Mouse (Mus musculus) intestine, embryonic 16.5 days (tissue): ENCODE measurements around the gene Lrrc75a. TPM values are rescaled to one million over a fixed set of nuclear protein-coding genes. Genes with fewer than 3 reads are reported as not detected.

ENCODE experiments used
- ATAC-seq: fragments of 200-750 bp; cut with Nextera tagmentation; 2 replicates; pipeline ENCODE4 v1.8.0; 2017; ENCODE audit warnings: moderate TSS enrichment, moderate library complexity
- H3K27ac ChIP-seq: fragments of 300-500 bp; sonication (generic); 2 replicates; pipeline ENCODE4 v1.5.1; 2014; ENCODE audit warnings: mild to moderate bottlenecking, low read length
- H3K27me3 ChIP-seq: fragments of 300-500 bp; sonication (generic); replicated peaks from 2 replicates; pipeline ENCODE4 v1.6.1; 2014; ENCODE audit warnings: low read length, control low read depth, mixed read lengths; ENCODE audit not compliant: control insufficient read depth, insufficient read depth
- H3K36me3 ChIP-seq: fragments of 300-500 bp; sonication (generic); 2 replicates; pipeline ENCODE4 v1.6.1; 2014; ENCODE audit warnings: low read length, control low read depth; ENCODE audit not compliant: control insufficient read depth, insufficient read depth
- H3K4me1 ChIP-seq: fragments of 300-500 bp; sonication (generic); 2 replicates; pipeline ENCODE4 v1.6.1; 2014; ENCODE audit warnings: low read length, control low read depth, mixed read lengths; ENCODE audit not compliant: control insufficient read depth, insufficient read depth
- H3K4me2 ChIP-seq: fragments of 300-500 bp; sonication (generic); 2 replicates; pipeline ENCODE4 v1.6.1; 2014; ENCODE audit warnings: low read depth, low read length, control low read depth
- H3K4me3 ChIP-seq: fragments of 300-500 bp; sonication (generic); 2 replicates; pipeline ENCODE4 v1.5.1; 2014; ENCODE audit warnings: mild to moderate bottlenecking, low read length
- H3K9ac ChIP-seq: fragments of 300-500 bp; sonication (generic); 2 replicates; pipeline ENCODE4 v1.6.1; 2014; ENCODE audit warnings: low read depth, low read length
- H3K9me3 ChIP-seq: fragments of 300-500 bp; sonication (generic); 2 replicates; pipeline ENCODE4 v1.6.1; 2016; ENCODE audit warnings: low read length, control low read depth; ENCODE audit not compliant: control insufficient read depth
- WGBS: fragments of 180-500 bp; shearing (Covaris S2); extraction: QIAGEN DNeasy Blood & Tissue Kit; methylation state at CpG from one replicate; pipeline ENCODE4 v1.1.7; 2014; 5-methylcytosine and 5-hydroxymethylcytosine counted together
- polyA plus RNA-seq: library from polyadenylated mRNA; unstranded; fragments of >200 nt; fragmentation: Nextera tagmentation; extraction: Ambion mirVana; gene quantifications from 2 replicates; pipeline ENCODE4 v1.2.1, GENCODE M21; 2015

Gene Lrrc75a
- polyA plus RNA-seq, 1 experiment from 2014 or later, result 14.1 TPM

DNA sequence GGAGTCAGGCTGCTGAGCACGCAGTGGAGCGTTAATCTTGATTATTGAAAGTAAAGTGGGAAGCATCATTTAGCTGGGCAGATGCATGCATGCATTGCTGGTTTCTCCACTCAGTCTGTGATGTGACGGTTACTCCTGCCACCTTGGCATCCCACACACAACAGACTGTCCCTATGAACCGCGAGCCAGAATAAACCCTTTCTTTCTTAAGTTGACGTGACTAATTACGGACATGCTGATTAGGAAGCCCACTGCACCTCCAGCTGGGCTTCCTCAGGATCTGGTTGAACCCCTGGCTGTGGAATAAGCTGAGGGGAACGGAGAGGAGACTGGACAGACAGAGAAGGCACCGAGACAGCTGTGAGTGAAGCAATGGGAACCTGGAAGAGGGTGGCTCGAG, 35.7 kb downstream of the Lrrc75a start:
- H3K9me3 ChIP-seq, result no peaks in the 10 kb centered on the region
- 79% methylated on average over 10 of the region's 10 CpGs for WGBS
- H3K9ac ChIP-seq, result no peak overlapping the region
- H3K27me3 ChIP-seq, result no peaks in the 10 kb centered on the region
- H3K4me3 ChIP-seq, result no peak overlapping the region
- H3K36me3 ChIP-seq, result peaks cover 7% of the 10 kb centered on the region; the same call in 1 of the 2 replicates
- no peak overlapping the region for H3K4me2 ChIP-seq
- H3K4me1 ChIP-seq, result peaks cover 11% of the 10 kb centered on the region
- no peak for ATAC-seq
- no peak overlapping the region for H3K27ac ChIP-seq

DNA sequence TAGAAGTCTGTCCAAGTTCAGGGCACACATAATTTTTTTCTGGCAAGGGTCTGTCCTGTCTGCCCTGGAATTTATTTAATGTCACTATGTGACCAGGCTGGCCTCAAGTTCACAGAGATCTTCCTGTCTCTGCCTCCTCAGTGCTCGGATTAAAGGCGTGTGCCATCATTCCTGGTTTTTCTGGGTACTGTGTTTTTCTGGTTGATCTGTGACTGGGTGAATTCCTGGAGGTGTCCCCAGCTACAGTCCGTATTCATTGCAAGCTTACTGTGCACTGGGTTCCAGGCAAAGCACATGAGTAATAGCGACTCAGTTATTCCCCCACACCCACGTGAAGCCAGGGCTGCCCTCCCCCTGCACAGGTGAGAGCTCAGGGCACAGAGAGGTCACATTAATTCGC, 38.0 kb downstream of the Lrrc75a start:
- no peak for ATAC-seq
- peaks cover 6% of the 10 kb centered on the region; the same call in 1 of the 2 replicates for H3K36me3 ChIP-seq
- H3K9me3 ChIP-seq, result no peaks in the 10 kb centered on the region
- peaks cover 14% of the 10 kb centered on the region for H3K4me1 ChIP-seq
- no peak overlapping the region for H3K4me2 ChIP-seq
- no peak overlapping the region for H3K9ac ChIP-seq
- WGBS, result 85% methylated on average over 6 of the region's 6 CpGs
- no peaks in the 10 kb centered on the region for H3K27me3 ChIP-seq
- no peak overlapping the region for H3K27ac ChIP-seq
- no peak overlapping the region for H3K4me3 ChIP-seq

DNA sequence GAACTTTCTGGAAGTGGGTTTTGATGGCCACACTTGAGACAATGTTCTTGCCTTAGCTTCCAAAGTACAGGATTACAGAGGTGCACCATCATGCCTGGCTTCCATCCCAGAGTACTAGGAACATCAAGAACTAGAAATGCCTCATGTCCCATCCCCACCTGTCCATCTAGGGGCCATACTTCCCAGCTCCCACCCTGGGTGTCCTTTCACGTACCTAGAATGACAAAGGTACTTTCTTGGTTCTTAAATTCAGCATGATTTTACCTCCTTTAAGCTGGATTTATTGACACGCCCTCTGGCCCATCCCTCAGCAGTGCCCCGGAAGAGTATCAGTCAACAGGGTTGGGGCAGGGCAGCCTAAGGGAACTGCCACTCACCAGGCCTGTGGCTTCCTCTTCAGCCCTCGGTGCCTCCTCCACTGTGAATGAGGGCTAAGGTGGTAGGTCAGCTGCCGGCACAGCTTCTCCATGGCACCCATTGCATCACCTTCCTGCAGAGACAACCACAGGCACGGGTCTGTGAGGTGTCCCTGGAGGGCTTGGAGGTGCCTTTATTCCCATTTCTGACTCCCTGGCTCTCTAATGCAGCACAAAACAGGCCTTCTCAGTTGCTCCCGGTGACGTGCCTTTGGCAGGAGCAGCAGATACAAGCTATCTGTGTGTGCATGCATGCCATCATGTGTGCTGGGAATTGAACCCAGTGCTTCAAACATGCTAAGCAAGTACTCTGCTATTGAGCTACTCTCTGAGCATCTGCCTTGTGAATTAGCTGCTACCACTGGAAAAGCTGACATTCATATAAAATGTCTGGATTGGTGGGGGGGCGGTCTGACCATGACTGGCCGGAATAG, 39.3 kb downstream of the Lrrc75a start:
- no peak overlapping the region for H3K9ac ChIP-seq
- ATAC-seq, result no peak
- WGBS, result 72% methylated on average over 10 of the region's 10 CpGs
- no peak overlapping the region for H3K4me3 ChIP-seq
- H3K27me3 ChIP-seq, result no peaks in the 10 kb centered on the region
- no peaks in the 10 kb centered on the region for H3K9me3 ChIP-seq
- H3K36me3 ChIP-seq, result peaks cover 13% of the 10 kb centered on the region; the same call in 1 of the 2 replicates
- H3K27ac ChIP-seq, result no peak overlapping the region
- no peak overlapping the region for H3K4me2 ChIP-seq
- H3K4me1 ChIP-seq, result peaks cover 21% of the 10 kb centered on the region

DNA sequence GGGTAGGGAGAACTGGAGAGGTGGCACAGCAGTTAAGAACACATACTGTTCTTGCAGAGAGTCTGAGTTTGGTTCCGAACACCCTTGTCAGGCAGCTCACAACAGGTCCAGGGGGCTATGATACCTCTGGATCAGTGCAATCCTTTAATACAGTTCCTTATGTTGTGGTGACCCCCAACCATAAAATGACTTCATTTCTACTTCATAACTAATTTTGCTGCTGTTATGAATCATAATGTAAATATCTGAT, 40.4 kb downstream of the Lrrc75a start:
- Histone ChIP-seq H3K4me2 (no peak overlapping the region), H3K27me3 (no peaks in the 10 kb centered on the region), H3K4me1 (peaks cover 21% of the 10 kb centered on the region), H3K9ac (no peak overlapping the region), H3K9me3 (no peaks in the 10 kb centered on the region), H3K4me3 (no peak overlapping the region), H3K27ac (no peak overlapping the region), H3K36me3 (peaks cover 16% of the 10 kb centered on the region; the same call in 1 of the 2 replicates)
- no peak for ATAC-seq
- WGBS, result 96% methylated on average over 1 of the region's 1 CpGs

DNA sequence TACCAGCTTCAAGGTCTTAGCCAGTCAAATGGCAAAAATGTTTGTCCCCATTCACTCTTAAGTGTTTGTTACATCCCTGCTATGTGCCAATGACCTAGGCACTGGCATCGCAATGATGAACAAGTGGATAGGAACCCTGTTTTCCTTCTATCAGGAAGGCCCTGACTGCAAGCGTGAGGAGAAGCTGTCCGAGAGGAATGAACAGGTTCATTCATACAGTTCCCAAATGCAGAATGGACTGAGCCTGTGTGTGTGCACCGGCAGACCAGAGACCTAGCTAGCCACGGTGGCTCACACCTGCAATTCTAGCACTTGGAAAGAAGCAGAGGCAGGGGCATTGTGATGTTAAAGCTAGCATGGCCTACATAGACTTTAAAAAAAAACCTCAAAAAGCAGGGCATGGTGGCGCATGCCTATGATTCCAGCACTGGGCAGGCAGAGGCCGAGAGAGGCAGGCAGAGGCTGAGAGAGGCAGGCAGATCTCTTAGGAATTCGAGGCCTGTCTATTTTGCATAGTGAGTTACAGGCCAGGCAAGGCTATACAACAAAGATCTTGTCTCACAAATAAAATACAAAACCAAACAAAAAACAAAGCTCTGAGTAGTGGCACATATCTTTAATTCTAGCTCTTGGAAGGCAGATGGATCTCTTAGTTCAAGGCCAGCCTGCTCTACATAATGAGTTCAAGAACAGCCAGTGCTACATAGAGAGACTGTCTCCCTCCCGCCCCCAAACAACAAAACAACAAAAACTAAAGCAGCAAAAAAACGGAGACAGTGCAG, 41.0 kb downstream of the Lrrc75a start:
- peaks cover 16% of the 10 kb centered on the region; the same call in 1 of the 2 replicates for H3K36me3 ChIP-seq

DNA sequence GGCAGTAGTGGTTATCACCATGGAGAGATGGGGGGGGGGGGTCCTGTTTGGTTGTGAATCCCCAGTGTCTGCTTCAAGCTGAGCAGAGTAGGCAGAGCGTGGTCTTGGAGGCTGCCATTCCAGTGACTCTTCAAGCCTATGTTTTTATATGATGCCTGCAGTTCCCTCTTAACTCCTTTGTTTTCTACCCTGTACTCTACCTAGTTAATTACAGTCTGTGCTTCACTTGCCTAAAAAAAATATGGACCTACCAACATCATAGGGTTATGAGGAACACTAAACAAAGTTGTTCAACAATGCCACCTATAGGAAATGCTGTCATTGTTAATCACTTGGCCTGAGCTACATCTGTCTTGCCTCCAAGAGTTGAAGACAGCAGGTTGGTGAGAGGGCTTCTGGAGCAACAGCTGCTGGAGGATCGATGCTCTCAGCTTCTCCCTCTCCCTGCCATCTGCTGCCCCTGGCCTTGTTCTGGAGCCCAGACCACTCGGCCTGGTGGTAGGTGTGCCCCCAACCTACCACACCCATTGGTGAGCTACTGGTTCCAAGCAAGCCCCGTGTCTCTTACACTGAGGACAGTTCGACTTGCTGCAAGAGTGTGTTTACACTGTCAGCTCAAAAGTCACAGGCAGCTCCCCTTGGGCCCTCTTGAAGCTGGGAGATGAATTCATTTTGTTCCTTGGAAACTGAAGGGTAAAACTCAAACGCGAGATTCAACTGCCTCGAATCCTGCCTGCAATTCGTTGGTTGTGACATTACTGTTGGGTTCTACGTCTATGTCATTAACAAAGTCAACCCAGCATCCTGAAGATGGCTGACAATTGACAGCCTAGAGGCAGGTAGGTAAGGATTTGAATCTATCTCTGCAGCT, 41.8 kb downstream of the Lrrc75a start:
- Histone ChIP-seq H3K27me3 (no peaks in the 10 kb centered on the region), H3K4me2 (no peak overlapping the region), H3K9me3 (no peaks in the 10 kb centered on the region), H3K27ac (peak overlapping the region; percentile 40), H3K4me1 (peaks cover 21% of the 10 kb centered on the region), H3K4me3 (no peak overlapping the region), H3K9ac (0 out of 2 replicates have a peak overlapping the region, but pooled peaks have one; percentile 50), H3K36me3 (peaks cover 16% of the 10 kb centered on the region; the same call in 1 of the 2 replicates)
- ATAC-seq, result no peak
- WGBS, result 49% methylated on average over 10 of the region's 10 CpGs

More for the DNA sequence above, 41.0 kb downstream of the Lrrc75a start:
- Histone ChIP-seq H3K27me3 (no peaks in the 10 kb centered on the region), H3K9me3 (no peaks in the 10 kb centered on the region), H3K4me2 (no peak overlapping the region), H3K9ac (no peak overlapping the region), H3K27ac (0 out of 2 replicates have a peak overlapping the region, but pooled peaks have one; percentile 5), H3K4me3 (no peak overlapping the region), H3K4me1 (peaks cover 21% of the 10 kb centered on the region)
- 68% methylated on average over 10 of the region's 10 CpGs for WGBS
- ATAC-seq, result no peak

DNA sequence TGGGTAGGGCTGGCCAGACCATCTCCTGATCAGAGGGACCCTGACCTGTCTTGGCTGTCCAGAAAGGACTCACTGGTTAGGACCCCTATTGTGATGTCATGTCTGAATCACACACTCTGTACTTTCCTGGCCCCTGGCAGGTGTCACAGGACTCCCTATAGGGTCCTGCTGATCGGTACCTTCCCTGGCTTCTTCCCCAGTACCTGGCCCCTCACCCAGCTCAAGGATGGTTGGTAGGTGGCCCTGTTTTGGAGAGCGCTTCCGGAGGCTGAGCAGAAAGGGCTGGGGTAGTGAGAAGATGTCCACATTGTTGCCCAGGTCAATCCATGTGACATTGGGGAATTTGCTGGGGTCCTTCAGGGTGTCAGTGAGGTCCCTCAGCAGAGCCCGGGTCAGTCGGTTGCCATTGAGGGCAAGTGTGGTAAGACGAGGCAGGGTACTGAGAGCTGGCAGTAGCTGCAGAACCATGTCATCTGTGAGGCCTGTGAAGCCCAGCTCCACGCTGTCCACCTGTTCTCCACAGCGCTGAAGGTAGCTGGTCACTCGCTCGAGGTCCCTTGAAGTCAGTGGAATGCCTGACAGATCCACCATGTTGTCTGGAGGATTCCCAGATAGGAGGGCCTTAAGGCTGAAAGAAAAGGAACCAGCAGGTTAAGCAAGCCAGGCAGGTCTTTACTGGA, 42.6 kb downstream of the Lrrc75a start:
- 48% methylated on average over 10 of the region's 10 CpGs for WGBS
- peak overlapping the region; percentile 65 for H3K4me2 ChIP-seq
- H3K27ac ChIP-seq, result peak overlapping the region; percentile 40
- peaks cover 16% of the 10 kb centered on the region; the same call in 1 of the 2 replicates for H3K36me3 ChIP-seq
- no peaks in the 10 kb centered on the region for H3K27me3 ChIP-seq
- H3K9me3 ChIP-seq, result no peaks in the 10 kb centered on the region
- peaks cover 21% of the 10 kb centered on the region for H3K4me1 ChIP-seq
- peak overlapping the region; percentile 50 for H3K9ac ChIP-seq
- H3K4me3 ChIP-seq, result no peak overlapping the region; the same call in 1 of the 2 replicates
- no peak for ATAC-seq

DNA sequence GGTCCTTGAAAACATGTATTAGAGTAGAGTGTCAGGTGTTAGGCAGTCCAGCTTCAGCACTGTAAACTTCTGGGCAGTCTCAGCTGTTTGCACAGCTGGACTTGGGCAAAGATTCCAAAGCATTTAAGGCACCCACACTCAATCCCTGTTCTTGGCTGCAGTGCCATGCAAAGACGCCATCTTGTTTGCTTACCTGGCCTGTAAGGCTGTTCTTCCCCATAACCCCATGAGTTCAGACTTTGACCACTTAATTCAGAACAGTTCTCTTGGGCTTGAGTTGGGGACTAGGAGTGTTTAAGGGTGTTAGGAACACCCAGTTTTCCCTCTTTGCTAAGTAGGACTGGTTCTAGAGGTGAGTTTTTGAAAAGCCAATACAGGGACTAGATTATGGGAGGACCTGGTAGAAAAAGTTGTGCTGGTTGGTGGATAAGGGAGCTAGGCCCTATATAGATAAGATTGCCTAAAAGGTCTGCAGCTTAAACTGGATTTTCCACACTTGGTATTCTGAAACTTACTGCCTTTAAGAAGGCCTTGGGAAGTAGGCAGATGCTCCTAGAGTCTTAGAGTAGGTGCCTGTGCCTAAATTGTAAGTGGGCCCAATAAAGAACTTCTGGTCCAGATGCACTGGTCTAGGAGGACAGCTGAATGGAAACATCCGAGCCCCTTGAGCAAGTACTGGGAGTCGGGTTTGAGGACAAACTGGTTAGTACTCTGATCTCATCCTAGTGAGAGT, 43.3 kb downstream of the Lrrc75a start:
- H3K4me2 ChIP-seq, result peak overlapping the region; percentile 65
- no peaks in the 10 kb centered on the region for H3K9me3 ChIP-seq
- peaks cover 16% of the 10 kb centered on the region; the same call in 1 of the 2 replicates for H3K36me3 ChIP-seq
- peak overlapping the region; percentile 76 for H3K4me3 ChIP-seq
- 28% methylated on average over 3 of the region's 3 CpGs for WGBS
- 0 out of 2 replicates have a peak, but pooled peaks have one; percentile 3 for ATAC-seq
- peaks cover 21% of the 10 kb centered on the region for H3K4me1 ChIP-seq
- peak overlapping the region; percentile 94 for H3K9ac ChIP-seq
- H3K27ac ChIP-seq, result 0 out of 2 replicates have a peak overlapping the region, but pooled peaks have one; percentile 3
- H3K27me3 ChIP-seq, result no peaks in the 10 kb centered on the region
